Mouse (Mus musculus): ENCODE measurements around the gene Arl15. TPM values are rescaled to one million over a fixed set of nuclear protein-coding genes. Genes with fewer than 3 reads are reported as not detected.

The Arl15 gene
- total RNA-seq, 2 experiments from 2014 or later: 36.2 to 38.2 TPM

DNA sequence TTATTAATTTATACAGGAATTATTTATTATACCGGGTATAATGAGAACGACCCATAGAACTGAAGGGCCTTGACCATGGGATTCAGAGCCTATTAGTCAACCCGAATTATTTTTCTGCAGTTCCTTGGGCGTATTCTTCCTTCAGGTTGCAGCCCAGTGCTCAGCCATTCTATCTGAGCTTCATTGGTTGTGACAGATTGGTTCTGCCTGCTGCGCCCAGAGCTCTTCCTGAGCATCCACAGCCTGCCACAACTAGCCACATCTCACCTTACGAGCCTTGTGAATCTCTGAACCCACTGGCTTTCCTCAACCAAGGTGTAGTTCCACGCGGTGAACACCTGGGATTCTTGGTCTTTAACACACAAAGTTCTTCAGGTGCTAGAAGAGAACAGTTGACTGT, 350.9 kb downstream of the Arl15 start:
- intact Hi-C loops (cut with DNase I): no loop called here
- no peak for DNase-seq (ENCODE audit: low spot score in 2 of 2)

DNA sequence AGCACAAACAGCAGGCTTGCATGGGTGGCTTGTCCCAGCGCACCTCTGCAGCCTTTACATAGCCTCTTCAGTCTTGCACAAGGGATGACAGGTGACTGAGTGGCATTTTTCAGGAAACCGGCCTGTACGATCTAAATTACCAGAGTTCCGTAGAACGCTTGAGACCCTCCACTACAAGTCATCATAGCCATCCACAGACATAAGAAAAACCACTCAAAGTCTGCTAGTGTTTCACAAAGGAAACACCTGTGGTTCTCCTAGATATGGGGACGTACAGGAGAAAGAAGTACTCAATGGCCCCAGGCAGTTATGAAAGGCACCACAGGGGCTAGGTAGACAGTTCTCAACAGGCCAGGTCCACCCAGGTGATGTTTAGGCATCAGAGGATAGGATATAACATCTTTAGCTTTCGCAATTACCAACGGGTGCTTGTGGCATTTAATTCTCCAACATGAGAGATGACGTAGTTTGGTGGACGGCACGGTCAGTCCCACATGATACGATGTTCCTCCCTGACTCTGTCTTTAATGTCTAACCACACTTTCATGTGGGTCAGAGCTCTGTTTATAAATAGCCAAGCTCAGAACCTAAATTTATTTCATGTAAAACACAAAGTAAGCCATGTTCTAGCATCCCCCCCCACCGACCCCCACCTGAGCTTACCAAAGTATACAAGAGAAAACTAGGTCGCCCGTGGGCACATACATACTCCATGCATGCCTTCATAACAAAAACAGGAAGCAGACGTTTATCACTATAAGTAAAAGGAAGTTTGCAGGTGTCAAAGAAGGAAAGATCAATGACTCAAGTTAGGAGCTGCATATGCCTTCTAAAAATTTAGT, 356.8 kb downstream of the Arl15 start:
- intact Hi-C loops (cut with DNase I): no loop called here
- DNase-seq (ENCODE audit: low spot score in 2 of 2): no peak

DNA sequence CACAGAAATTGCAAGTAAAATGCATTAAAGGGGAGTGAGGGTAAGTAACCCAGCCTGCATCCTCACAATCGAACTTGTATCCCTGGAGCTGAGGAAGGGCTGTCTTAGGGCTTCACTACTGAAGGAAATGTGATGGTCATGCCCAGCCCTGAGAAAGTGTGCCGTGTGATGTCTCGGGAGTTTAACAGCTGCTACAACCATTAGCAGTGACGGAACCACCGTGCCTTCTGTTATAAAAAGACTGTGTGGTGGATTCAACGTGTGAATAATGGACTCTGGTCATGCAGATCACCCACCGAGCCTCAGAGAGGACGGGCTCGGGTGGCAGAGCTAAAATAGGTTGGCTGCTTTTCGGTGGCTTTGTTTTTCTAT, 357.4 kb downstream of the Arl15 start:
- intact Hi-C loops (cut with DNase I): no loop called here
- no peak for DNase-seq (ENCODE audit: low spot score in 2 of 2)

DNA sequence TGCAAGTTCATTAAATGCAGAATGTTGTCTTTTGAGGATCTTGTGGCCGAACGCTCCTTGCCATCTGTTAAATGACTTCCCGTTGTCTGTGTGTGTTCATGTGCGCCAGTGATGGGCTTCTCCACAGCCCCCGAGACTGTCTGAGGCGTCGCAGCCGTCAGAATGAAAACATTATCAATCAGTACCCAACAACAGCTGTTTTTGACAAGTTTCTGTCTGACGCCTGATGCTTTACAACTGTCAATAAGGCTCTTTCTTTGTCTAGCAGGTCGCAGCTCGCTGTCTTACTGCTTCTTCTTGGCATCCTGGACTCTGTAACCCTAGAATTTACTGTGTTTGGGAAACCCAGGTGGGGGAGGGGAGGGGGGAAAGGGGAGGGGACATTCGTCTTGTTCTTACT, 362.4 kb downstream of the Arl15 start:
- intact Hi-C loops (cut with DNase I): no loop called here
- DNase-seq (ENCODE audit: low spot score in 2 of 2): no peak

DNA sequence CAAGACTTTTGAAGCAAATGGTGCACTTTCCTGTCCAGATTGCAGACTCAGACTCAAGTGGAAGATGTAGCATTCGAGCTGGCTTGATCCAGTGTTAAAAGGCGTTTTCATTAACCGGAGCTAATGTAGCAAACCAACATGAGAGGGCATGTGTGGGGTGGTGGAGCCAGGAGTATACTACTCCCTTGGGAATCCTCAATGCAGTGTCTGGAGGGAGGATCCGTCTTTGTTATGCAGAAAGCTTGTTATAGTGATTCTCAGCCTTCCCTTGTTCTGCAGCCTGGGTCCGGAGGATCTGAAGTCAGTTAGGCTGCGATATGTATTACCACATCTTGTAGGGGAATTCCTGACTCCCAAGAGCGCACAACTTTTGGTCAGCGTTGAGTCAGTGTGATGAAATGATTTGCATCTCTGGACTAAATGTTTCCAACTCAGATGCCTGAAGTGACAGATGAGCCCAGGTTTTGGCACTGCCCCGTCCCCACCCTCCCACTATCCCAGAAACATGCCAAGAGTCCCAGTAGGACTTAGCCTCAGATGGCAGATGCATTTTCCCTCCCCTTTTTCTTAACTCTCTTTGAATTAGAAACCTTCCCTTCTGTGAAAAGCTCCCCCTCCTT, 363.9 kb downstream of the Arl15 start:
- intact Hi-C loops (cut with DNase I): no loop called here
- no peak for DNase-seq (ENCODE audit: low spot score in 2 of 2)

DNA sequence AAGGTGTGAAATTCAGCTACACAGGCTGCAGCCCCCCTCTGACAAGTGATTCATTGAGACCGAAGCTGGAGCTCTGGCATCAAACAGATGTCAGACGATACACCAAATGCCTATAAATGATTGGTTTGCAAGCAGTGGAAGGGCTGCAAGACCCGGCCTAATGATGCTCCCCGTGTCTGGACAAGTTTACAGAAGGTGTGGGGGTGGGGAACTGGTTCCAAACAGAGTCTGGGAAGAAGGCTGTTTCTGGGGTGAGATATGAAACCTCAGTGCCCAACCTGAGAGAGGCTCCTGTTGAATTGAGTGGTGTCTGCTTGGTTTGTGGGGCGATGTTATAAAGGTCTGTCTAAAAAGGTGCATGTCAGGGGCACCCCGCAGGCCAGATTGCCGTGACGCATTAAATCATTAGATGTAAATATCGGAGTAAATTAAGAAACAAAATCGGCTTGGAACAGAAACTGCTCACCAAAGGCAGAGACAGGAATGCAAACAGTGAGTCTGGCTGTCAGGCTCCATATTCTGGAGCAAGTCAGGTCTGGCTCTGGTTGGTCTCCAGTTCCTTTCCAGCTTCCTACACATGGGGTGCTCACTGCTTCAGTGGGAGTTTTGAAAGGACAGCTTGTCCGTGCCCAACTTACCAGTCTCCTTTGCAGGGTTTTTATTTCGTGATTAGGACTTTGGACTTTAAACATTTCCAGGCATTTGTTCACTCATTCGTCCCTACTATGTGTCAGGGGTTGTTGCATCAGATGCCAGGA, 365.5 kb downstream of the Arl15 start:
- no peak for DNase-seq (ENCODE audit: low spot score in 2 of 2)

DNA sequence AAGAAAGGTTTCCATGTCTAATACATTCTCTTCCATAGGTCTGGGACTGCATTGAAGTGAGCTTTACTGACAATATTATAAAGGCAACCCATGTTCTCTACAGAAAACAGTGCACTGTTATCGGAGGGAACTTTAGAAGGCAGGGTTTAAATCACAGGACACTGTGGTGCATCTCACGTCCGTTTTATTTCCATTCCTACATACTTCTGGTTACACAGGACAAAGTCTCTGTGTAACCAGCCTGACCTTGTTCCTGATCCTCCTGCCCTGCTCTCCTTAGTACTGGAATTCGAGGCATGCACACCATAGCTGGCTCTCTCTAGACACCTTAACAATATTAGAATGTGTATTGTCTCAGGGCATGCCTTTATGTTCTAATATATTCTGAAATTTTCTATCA, 368.4 kb downstream of the Arl15 start:
- intact Hi-C loops (cut with DNase I): no loop called here
- DNase-seq (ENCODE audit: low spot score in 2 of 2): no peak

More for the DNA sequence above, 365.5 kb downstream of the Arl15 start:
- intact Hi-C loops (cut with DNase I): no loop called here

DNA sequence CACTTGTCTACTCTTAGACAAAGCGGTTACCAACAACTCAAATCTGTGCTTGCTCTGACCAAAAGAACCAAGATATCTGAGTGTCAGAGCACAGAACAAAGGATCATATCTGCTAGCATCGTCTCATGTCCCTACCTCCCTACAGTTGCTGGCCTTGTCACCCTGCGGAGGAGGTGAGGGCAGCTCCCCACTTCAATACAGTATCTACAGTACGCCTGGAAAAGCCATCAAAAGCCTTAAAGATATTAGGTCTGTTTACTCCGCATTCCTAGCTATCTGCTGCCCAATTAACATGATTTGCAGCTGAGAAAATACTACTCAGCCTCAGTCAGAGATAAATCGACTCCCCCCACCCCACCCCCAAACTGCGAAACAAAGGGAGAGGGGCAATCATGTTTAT, 371.3 kb downstream of the Arl15 start:
- intact Hi-C loops (cut with DNase I): no loop called here
- DNase-seq (ENCODE audit: low spot score in 2 of 2): no peak

DNA sequence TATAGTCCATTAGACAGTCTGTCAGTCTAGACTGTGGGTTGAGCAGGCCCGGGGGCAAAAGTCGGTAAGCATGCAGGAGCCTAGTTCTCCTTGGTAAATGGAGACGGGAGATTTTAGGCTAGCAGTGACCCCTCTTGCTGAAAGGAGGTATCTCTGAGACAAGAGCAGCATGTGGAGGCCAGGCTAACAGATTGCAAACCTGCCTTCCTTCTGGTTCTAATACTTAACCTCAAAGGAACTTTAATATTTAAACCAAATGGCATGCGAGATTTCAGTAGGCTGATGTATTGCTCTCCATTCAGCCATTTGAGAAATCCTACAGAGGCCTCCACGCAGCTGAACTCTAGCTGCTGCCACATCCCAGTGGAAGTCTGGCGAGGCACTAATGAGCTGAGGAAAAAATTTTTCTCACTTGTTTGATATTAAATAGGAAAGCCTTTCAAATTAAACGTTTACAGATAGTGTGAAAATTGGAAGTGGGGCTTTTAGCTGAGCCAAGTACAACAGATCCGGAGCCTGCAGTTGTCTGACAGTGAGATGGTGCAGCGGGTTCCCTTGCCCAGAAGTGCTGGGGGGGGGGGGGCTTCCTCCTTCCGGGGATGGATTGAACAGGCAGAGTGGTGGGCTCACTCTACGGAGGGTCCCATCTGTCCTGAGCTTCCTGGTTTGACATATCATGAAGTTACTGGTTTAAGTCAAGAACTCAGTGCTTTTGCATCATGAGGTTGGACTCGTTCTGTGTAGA, 372.3 kb downstream of the Arl15 start:
- intact Hi-C loops (cut with DNase I): no loop called here
- no peak for DNase-seq (ENCODE audit: low spot score in 2 of 2)

DNA sequence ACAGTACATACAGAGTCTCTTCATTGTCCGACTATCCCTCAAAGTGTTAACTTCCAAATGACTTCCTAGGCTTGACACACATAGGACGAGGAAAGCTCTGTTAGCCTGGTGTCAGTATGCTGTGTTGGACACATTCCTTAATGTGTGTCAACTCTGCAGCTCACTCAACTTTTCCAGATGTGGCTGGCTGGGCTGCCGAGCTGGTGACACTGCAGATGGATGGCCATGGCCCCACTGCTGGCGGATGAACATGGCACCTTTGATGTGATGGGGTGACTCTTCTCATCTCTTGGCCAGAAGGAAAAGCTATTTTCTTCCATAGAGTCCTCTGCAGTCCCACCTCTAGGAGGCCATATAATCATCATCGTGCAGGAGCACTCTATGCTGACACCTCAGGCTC, 375.8 kb downstream of the Arl15 start:
- intact Hi-C loops (cut with DNase I): no loop called here

DNA sequence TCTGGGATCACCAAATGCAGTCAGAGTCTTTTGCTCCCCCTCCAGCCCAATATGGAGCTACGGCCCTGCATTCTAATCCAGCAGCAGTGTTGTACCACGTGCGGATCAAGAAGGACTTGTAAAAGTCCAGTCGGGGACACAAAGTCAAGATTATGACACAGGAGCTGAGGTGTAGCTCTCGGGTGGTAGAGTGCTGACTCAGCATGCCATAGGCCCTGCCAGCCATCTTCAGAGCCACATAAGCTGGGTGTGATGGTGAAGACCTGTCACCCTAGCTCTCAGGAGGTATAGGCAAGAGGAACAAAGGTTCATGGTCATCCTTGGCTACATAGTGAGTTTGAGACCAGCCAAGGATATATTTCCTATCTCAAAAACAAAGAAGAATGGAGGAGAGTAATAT, 377.2 kb downstream of the Arl15 start:
- DNase-seq (ENCODE audit: low spot score in 2 of 2): no peak
- intact Hi-C loops (cut with DNase I): no loop called here

More for the DNA sequence above, 375.8 kb downstream of the Arl15 start:
- DNase-seq (ENCODE audit: low spot score in 2 of 2): no peak

DNA sequence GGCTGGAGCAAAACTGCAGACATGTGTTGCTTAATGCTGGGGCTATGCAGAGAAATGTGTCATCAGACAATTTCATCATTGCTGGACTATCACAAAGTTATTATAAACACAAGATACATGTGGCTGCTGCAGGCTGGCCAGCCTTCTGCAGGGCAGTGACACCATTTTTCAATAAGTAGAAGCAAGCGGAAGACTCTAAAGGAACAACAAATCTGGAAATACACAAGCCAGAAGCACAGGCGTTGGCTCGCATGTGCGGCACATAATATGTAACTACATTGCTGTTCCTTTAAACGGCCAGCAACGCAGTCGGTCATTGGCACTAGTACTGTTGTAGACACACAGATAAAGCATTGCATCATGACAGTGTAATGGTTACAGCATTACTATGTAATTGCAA, 393.8 kb downstream of the Arl15 start:
- intact Hi-C loops (cut with DNase I): no loop called here

DNA sequence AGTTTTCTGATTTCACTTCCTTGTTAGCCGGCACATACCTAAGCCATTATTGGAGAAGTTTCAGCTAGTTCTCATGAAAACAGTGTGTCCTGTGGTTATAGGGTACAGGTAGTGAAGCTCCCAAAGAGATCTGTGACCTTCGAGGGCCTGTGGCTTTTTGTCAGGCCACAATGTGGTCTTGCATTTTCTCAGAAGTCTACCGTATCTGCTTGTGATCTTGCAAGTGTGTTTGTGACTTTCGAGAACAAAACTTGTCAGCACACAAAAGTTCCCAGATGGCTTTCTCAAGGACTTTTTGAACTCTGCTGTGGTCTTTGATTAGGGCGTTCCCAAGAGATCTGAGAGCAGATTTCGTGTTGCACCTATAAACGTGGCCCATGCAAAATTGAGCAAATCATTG, 394.5 kb downstream of the Arl15 start:
- intact Hi-C loops (cut with DNase I): no loop called here
- no peak for DNase-seq (ENCODE audit: low spot score in 2 of 2)

More for the DNA sequence above, 393.8 kb downstream of the Arl15 start:
- DNase-seq (ENCODE audit: low spot score in 2 of 2): no peak

DNA sequence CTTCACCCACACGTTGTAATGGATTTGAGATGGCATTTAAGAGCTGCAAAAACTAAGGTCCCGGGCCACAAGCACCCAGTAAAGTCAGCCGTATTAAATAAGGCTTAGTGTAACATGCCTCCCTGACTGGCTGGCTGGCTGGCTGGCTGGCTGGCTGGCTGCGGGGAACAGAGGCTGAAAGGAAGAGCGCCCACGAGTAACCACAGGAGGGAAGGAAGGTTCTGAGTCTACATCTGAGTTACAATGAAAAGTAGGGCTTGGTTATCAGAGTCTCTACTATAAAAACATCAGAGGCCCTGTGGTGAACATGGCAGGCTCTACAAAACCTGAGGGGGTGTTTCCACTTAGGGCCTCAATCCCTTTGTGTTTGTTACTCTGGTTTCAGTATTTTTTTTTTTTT, 395.1 kb downstream of the Arl15 start:
- intact Hi-C loops (cut with DNase I): no loop called here
- DNase-seq (ENCODE audit: low spot score in 2 of 2): no peak

DNA sequence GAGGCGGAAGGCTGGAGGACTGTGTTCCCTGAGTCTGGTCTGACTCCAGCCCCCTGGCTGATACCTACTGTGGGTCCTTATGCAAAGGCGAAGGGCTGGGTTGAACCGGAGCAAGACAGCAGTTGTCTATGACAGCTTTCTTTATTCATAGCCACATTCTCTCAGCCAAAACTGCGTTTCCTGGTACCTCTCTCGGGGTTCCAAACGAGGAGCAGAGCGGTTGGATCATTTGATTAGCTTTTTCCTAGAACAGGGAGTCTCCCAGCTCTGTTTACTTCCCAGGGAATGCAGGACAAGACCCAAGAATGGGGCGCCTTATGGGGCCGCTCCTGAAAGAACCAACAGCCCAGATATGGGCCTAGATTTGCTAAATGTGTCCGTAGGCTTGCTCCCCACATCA, 396.6 kb downstream of the Arl15 start:
- no peak for DNase-seq (ENCODE audit: low spot score in 2 of 2)
- intact Hi-C loops (cut with DNase I): no loop called here

DNA sequence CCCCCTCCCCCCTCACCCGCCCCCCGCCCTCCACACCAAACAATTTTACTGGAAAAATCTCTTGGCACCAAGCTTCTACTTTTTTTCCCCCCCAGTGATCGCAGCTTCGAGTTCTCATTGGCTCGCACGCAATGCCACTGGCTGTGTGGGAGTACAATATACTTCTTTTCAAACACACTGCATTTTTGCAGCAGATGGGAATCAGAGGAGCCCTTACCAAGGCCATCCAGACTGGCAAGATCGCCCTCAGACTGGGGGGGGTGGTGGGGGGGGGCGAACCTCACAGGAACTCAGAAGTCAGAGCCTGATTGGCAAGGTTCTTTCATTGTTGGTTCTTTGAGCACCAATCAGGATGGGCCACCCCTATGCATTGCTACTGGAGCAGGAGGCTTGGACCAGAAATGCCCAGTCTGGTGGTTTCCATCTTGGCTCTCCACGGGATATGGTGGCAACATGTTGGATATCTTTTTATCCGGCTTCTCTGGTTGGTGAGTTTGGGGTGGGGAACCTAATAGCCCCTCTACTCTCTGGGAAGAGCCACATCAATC, 404.0 kb downstream of the Arl15 start:
- no peak for DNase-seq (ENCODE audit: low spot score in 2 of 2)
- intact Hi-C loops (cut with DNase I): no loop called here

DNA sequence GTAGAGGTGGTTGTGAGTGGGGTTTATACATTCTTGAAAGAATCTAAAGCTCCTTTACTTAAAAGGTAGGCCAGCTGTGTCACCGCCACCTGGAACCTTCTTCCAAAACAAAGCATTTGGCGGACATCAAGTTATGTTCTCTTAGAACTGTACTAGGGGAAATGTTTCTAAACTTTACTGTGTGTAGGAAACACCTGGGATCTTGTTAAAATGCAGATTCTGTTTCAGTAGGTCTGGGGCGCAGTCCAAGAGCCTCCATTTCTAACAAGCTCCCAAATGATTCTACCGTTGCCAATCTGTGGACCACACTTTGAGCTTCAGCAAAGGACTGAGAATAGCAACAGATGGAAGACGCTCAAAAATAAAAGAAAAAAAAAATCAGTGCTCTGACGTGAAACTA, 405.4 kb downstream of the Arl15 start:
- intact Hi-C loops (cut with DNase I): no loop called here
- peak; percentile 30 for DNase-seq (ENCODE audit: low spot score in 2 of 2)

DNA sequence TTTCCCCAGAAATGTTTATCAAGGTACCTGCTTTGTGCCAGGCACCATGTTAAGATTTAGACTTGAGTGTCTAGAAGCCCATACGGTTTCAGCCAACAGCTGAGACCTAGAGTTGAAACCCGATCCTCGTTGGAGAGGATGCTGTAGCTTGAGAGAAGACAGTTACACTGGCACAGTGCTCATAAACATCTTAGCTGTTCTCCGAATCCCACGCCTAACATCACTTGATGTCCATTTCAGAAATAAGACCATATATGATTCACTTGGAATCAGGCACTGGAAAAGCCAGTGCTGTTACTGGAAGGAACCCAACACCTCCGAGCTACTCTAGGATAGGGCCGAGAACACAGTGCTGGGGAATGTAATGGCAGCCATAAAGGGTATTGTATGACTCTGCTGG, 406.2 kb downstream of the Arl15 start:
- intact Hi-C loops (cut with DNase I): no loop called here
- DNase-seq (ENCODE audit: low spot score in 2 of 2): no peak

DNA sequence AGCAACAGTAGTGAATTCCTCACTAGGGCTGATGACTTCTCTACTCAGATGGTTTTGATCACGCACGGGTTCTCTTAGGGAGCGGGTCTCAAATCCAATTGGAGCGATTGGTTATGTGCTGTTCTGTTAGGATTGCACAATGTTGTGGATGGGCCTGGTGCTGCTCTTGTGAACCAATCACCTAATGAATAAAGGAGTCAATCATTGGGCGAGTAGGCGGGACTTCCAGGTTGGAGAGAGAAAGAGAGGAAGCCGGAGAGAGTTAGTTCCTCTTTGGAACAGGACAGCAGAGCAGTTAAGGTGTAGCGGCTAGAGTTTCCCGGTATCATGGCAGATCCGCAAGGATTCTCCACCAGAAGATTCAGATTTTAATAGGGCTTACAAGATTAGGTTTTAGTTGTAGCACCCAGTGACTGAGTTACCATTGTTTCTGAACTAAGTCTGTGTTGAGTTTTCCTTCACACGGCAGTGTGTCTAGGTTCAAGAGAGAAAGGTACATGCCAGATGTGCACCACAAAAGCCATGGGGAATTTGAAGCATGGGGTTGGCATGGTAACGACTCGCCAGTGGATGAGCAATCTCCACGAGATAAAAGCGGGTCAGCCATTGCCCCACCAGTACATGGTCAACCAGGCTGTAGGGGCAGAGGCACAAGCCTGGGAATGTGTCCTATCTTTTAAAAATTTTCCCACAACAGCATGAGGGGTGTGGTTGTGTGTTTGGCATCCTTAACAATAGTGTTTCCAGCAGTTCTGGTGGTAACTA, 408.7 kb downstream of the Arl15 start:
- intact Hi-C loops (cut with DNase I): no loop called here
- DNase-seq (ENCODE audit: low spot score in 2 of 2): no peak

All from left cerebral cortex, postnatal 36 days (tissue).